Mouse (Mus musculus) intestine, postnatal 0 days (tissue): ENCODE results near the gene Fignl1. TPM values are rescaled to one million over a fixed set of nuclear protein-coding genes. Genes with fewer than 3 reads are reported as not detected.
A peak's percentile ranks its signal among the peaks of the same experiment; 100 is the strongest.

ENCODE experiments used
- ATAC-seq: fragments of 200-750 bp; cut with Nextera tagmentation; 2 replicates; pipeline ENCODE4 v1.8.0; 2017; ENCODE audit warnings: mild to moderate bottlenecking, moderate TSS enrichment, moderate library complexity
- H3K27ac ChIP-seq: fragments of 300-500 bp; sonication (generic); 2 replicates; pipeline ENCODE4 v1.5.1; 2014; ENCODE audit warnings: mild to moderate bottlenecking, low read depth, low read length, moderate library complexity
- H3K27me3 ChIP-seq: fragments of 300-500 bp; sonication (generic); replicated peaks from 2 replicates; pipeline ENCODE4 v1.6.1; 2014; ENCODE audit warnings: low read length, mixed read lengths; ENCODE audit not compliant: control insufficient read depth, insufficient read depth
- H3K36me3 ChIP-seq: fragments of 300-500 bp; sonication (generic); 2 replicates; pipeline ENCODE4 v1.6.1; 2014; ENCODE audit warnings: mild to moderate bottlenecking, moderate library complexity; ENCODE audit not compliant: control insufficient read depth, insufficient read depth
- H3K4me1 ChIP-seq: fragments of 300-500 bp; sonication (generic); replicated peaks from 2 replicates; pipeline ENCODE4 v1.6.1; 2014; ENCODE audit warnings: antibody characterized with exemption, low read length, mixed read lengths; ENCODE audit not compliant: control insufficient read depth, insufficient read depth
- H3K4me2 ChIP-seq: fragments of 300-500 bp; sonication (generic); replicated peaks from 2 replicates; pipeline ENCODE4 v1.6.1; 2014; ENCODE audit warnings: low read depth, mild to moderate bottlenecking, moderate library complexity
- H3K4me3 ChIP-seq: fragments of 300-500 bp; sonication (generic); 2 replicates; pipeline ENCODE4 v1.5.1; 2014; ENCODE audit warnings: low read depth, low read length
- H3K9ac ChIP-seq: fragments of 300-500 bp; sonication (generic); 2 replicates; pipeline ENCODE4 v1.6.1; 2014; ENCODE audit warnings: mild to moderate bottlenecking, low read depth, low read length
- H3K9me3 ChIP-seq: fragments of 300-500 bp; sonication (generic); 2 replicates; pipeline ENCODE4 v1.6.1; 2016; ENCODE audit warnings: mixed run types; ENCODE audit not compliant: control insufficient read depth
- CTCF ChIP-seq: sonication (generic); IDR thresholded peaks from 2 replicates; pipeline ENCODE4 v1.5.1; 2016; ENCODE audit warnings: low read depth, mild to moderate bottlenecking, control low read depth, antibody characterized with exemption, moderate library complexity
- whole genome bisulfite sequencing: fragments of 180-500 bp; shearing (Covaris S2); extraction: QIAGEN DNeasy Blood & Tissue Kit; methylation state at CpG from one replicate; pipeline ENCODE4 v1.1.7; 2014; 5-methylcytosine and 5-hydroxymethylcytosine counted together
- polyA plus RNA-seq: library from polyadenylated mRNA; unstranded; fragments of >200 nt; fragmentation: Nextera tagmentation; extraction: Ambion mirVana; gene quantifications from 2 replicates; pipeline ENCODE4 v1.2.1, GENCODE M21; 2015

The Fignl1 gene
- polyA plus RNA-seq, 1 experiment from 2014 or later = 8.1 TPM

DNA sequence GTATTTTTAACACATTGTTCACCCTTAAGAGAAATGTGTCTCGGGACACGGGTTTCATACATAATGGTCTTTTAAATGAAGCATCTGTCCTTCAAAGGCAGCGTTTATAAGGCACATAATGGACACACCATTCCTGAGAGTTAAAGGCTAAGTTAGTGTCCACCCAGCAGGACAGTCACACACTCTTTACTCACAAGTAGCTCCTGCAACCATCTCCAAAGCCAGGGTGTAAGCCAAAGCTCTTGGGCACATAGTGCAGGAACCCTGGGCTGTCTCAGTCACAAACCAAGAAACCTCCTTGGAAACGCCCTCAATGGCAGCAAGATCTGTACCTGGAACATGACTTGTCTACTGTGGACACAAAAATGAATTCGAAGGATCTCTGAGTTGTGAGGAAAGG is 55.9 kb downstream of the Fignl1 start:
- Histone ChIP-seq H3K4me2 (no peak overlapping the region), H3K27ac (no peak overlapping the region), H3K4me3 (no peak overlapping the region), H3K4me1 (no peaks in the 10 kb centered on the region), H3K36me3 (no peaks in the 10 kb centered on the region), H3K9ac (no peak overlapping the region), H3K9me3 (no peaks in the 10 kb centered on the region), H3K27me3 (no peaks in the 10 kb centered on the region)
- no peak for TF ChIP-seq CTCF
- no peak for ATAC-seq
- 79% methylated on average over 5 of the region's 5 CpGs for WGBS

DNA sequence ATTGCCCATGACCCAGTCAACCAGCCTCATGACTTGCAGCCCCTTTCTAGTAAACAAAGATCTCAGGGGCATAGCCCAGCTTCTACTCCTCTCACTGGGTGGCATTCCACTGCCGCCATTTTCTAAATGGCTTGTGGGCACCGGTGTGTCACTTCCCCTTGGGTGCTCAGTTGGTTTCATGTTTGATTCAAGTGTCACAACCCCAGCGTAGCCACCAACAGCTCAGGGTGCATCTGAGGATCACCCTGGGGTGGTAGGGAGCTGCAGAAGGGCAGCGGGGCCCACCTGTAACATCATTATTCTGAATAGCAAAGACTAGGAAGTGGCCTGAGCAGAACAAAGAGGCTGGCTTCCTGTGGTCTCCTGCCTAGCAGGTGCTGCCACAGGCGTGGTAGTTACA is 57.7 kb downstream of the Fignl1 start:
- no peaks in the 10 kb centered on the region for H3K27me3 ChIP-seq
- no peak overlapping the region for H3K4me3 ChIP-seq
- no peak overlapping the region for H3K27ac ChIP-seq
- H3K4me2 ChIP-seq = no peak overlapping the region
- TF ChIP-seq CTCF = no peak
- ATAC-seq = no peak
- no peaks in the 10 kb centered on the region for H3K4me1 ChIP-seq
- no peaks in the 10 kb centered on the region for H3K9me3 ChIP-seq
- H3K36me3 ChIP-seq = no peaks in the 10 kb centered on the region
- no peak overlapping the region for H3K9ac ChIP-seq
- 87% methylated on average over 5 of the region's 5 CpGs for WGBS

DNA sequence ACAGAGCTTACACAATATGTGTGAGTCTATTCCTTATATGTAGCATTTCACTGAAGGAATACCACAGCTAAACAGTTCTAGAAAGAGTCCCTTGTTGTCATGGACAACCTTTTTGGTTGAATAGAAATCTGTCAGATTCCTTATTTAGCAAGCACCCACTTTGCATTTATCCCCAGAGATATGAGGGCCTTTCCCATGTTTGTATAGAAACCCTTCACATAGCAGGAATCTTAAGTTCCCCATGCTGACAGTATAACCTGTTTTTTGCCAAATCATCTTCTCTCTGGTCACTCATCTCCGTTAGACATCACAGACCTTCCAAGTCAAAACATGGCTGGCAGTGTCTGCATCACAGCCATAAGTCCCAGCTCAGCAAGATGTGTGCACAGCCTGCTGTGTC is 64.5 kb downstream of the Fignl1 start:
- Histone ChIP-seq H3K27me3 (no peaks in the 10 kb centered on the region), H3K4me1 (no peaks in the 10 kb centered on the region), H3K27ac (no peak overlapping the region), H3K36me3 (no peaks in the 10 kb centered on the region), H3K9me3 (no peaks in the 10 kb centered on the region), H3K4me3 (no peak overlapping the region), H3K9ac (no peak overlapping the region), H3K4me2 (no peak overlapping the region)
- no peak for ATAC-seq
- WGBS = 51% methylated on average over 1 of the region's 1 CpGs
- no peak for TF ChIP-seq CTCF

DNA sequence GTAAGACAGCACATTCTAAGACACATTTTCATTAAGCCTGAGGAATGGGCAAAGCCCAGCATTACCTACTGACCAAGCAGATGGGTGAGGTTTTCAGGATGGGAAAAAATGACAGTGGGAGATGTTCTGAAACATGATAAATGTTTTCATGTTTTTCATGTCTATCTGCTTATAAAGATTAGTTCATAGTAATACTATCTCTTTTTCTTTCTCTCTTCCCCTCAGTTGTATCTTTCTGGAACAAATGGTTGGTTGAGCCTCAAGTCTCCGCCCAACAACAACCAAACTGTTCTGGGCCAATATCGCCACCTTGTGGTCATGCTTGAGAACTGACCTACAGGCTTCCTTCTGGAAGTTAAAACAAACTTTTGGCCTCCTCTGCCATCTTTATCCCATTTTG is 66.1 kb downstream of the Fignl1 start:
- Histone ChIP-seq H3K4me1 (no peaks in the 10 kb centered on the region), H3K9ac (no peak overlapping the region), H3K4me3 (no peak overlapping the region), H3K27ac (no peak overlapping the region), H3K4me2 (no peak overlapping the region), H3K36me3 (no peaks in the 10 kb centered on the region), H3K9me3 (no peaks in the 10 kb centered on the region), H3K27me3 (no peaks in the 10 kb centered on the region)
- 28% methylated on average over 2 of the region's 2 CpGs for WGBS
- peak; percentile 71 for TF ChIP-seq CTCF
- no peak for ATAC-seq

DNA sequence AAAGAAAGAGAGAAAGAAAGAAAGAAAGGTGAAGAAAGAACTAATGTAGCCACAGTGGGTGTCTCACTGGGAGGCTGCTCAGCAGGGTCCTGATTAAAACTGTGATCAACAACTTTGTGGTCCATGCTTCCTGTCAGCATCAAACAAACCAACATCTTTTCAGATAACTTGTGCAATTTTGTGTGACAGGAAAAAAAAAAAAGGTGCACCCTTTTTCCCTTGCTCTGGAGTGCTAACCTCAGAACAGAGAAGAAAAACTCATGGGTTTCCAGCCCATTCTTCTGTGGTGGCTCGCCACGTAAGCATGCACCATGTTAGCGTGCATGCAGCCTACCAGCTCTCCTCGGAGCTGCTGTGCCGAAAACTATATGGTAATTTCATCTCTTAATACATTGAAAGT is 67.2 kb downstream of the Fignl1 start:
- Histone ChIP-seq H3K9me3 (no peaks in the 10 kb centered on the region), H3K4me2 (no peak overlapping the region), H3K27me3 (no peaks in the 10 kb centered on the region), H3K36me3 (no peaks in the 10 kb centered on the region), H3K4me3 (no peak overlapping the region), H3K4me1 (no peaks in the 10 kb centered on the region), H3K27ac (no peak overlapping the region), H3K9ac (no peak overlapping the region)
- TF ChIP-seq CTCF = no peak
- WGBS = 89% methylated on average over 5 of the region's 5 CpGs
- no peak for ATAC-seq

DNA sequence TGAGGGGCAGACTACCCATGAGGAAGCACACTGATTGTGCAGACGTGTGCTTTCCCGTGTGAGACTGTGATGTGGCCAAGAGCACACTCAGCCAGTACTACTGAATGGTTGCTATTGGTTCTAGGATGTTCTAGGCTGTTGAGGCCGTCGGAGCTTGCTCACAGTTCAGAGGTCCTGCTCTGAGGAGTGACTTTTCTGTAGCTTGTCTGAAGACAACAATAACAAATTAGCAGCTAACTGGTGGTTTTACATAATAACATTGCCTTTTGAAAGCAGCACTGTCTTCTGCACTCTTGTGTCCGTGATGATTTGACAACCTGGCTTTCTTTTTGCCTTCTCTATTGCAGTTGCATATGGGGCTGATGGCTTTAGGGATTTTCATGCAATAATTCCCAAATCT is 68.2 kb downstream of the Fignl1 start:
- Histone ChIP-seq H3K4me1 (no peaks in the 10 kb centered on the region), H3K27ac (no peak overlapping the region), H3K9ac (no peak overlapping the region), H3K4me3 (no peak overlapping the region), H3K9me3 (no peaks in the 10 kb centered on the region), H3K4me2 (no peak overlapping the region), H3K36me3 (no peaks in the 10 kb centered on the region), H3K27me3 (no peaks in the 10 kb centered on the region)
- WGBS = 78% methylated on average over 5 of the region's 5 CpGs
- ATAC-seq = no peak
- no peak for TF ChIP-seq CTCF

DNA sequence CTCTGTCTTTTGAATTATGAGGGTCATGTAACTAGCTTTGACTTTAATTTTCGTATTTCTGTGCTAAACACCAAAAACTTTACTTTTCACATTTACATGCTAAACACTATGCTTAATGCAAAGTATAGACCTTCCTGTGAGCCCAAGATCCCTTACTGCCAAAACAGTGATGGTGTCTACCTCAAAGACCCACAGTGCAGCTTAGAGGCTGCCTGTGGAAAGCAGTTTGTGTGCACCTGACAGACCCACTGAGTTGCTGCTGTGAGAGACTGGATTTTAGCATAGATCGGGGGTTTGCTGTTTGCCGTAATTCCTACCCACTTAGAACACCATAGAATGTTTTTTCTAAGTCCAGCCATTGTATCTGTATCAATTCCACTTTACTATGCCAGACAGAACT is 69.7 kb downstream of the Fignl1 start:
- no peaks in the 10 kb centered on the region for H3K9me3 ChIP-seq
- no peaks in the 10 kb centered on the region for H3K27me3 ChIP-seq
- no peaks in the 10 kb centered on the region for H3K4me1 ChIP-seq
- H3K27ac ChIP-seq = no peak overlapping the region
- ATAC-seq = no peak
- H3K4me2 ChIP-seq = no peak overlapping the region
- no peak overlapping the region for H3K9ac ChIP-seq
- WGBS = 83% methylated on average over 3 of the region's 3 CpGs
- H3K4me3 ChIP-seq = no peak overlapping the region
- no peaks in the 10 kb centered on the region for H3K36me3 ChIP-seq
- TF ChIP-seq CTCF = no peak
